Mouse (Mus musculus): ENCODE data around the gene Gm20807. TPM values are rescaled to one million over a fixed set of nuclear protein-coding genes. Genes with fewer than 3 reads are reported as not detected.
"Not testable (repeated sequence)": the region's sequence is repeated elsewhere in the genome, so short reads cannot be mapped to it uniquely, and the experiment has no call there.

Gm20807 gene
- total RNA-seq (2014; rRNA removed): not detected in 2 replicates
- not detected in 2 replicates for polyA plus RNA-seq (2015; fragmentation: Nextera tagmentation; extraction: Ambion mirVana)

DNA sequence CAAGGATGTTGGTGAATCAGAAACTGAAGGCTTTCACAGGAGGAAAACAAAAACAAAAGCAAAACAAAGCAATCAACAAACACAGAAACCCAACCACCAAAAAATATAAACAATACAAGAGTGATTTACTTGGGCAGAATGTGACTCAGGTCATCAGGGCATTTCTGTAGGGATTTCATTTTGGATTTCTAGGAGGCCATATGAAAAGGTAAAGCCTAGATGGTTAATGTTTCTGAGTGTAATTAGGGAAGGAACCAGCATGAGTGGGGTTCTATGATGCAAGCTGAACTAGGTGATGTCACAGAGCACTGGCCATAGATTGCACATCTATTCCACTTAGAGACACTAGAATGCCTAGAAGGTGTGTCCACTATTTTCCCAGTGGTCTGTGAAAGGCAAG, at the start of gene Gm20807:
TSS of gene Gm20807 (plus strand) at position 301 of the 400 bp plus-strand sequence.
- not testable (repeated sequence) for H3K4me1 ChIP-seq (ENCODE audit: insufficient read depth, low read length); H3K9ac ChIP-seq (replicated peaks; ENCODE audit: low read length); H3K36me3 ChIP-seq (ENCODE audit: insufficient read depth, low read length); H3K4me2 ChIP-seq (ENCODE audit: low read depth, low read length); ATAC-seq; H3K27ac ChIP-seq; DNase-seq (ENCODE audit: low spot score); H3K9me3 ChIP-seq (ENCODE audit: low read length); H3K4me3 ChIP-seq (ENCODE audit: low read length); H3K27me3 ChIP-seq (ENCODE audit: insufficient read depth, low read length)

Other genes starting within 250 kb of the Gm20807 start
- gene Gm21891, start 90.6 kb downstream of the Gm20807 start, total RNA-seq (2014; rRNA removed): not detected in 2 replicates
- not detected in 2 replicates for gene Gm21891, start 90.6 kb downstream of the Gm20807 start, polyA plus RNA-seq (2015; fragmentation: Nextera tagmentation; extraction: Ambion mirVana)
- not detected in 2 replicates for gene Gm21425, start 119.1 kb downstream of the Gm20807 start, total RNA-seq (2014; rRNA removed)
- not detected in 2 replicates for gene Gm21425, start 119.1 kb downstream of the Gm20807 start, polyA plus RNA-seq (2015; fragmentation: Nextera tagmentation; extraction: Ambion mirVana)
- gene Gm21828, start 181.0 kb downstream of the Gm20807 start, total RNA-seq (2014; rRNA removed): not detected in 2 replicates
- gene Gm21828, start 181.0 kb downstream of the Gm20807 start, polyA plus RNA-seq (2015; fragmentation: Nextera tagmentation; extraction: Ambion mirVana): not detected in 2 replicates
- not detected in 2 replicates for gene Gm21440, start 209.5 kb downstream of the Gm20807 start, total RNA-seq (2014; rRNA removed)
- gene Gm21440, start 209.5 kb downstream of the Gm20807 start, polyA plus RNA-seq (2015; fragmentation: Nextera tagmentation; extraction: Ambion mirVana): not detected in 2 replicates
- gene Gm21454, start 209.6 kb downstream of the Gm20807 start, total RNA-seq (2014; rRNA removed): not detected in 2 replicates
- gene Gm21454, start 209.6 kb downstream of the Gm20807 start, polyA plus RNA-seq (2015; fragmentation: Nextera tagmentation; extraction: Ambion mirVana): not detected in 2 replicates

Measured in hindbrain, postnatal 0 days (tissue).